Mouse (Mus musculus) liver, embryonic 14.5 days (tissue): ENCODE measurements around the gene Trpm5. TPM values are rescaled to one million over a fixed set of nuclear protein-coding genes. Genes with fewer than 3 reads are reported as not detected.

Source experiments
- ATAC-seq: fragments of 200-750 bp; cut with Nextera tagmentation; 2 replicates; pipeline ENCODE4 v1.8.0; 2017; ENCODE audit warnings: moderate number of reproducible peaks, mild to moderate bottlenecking, moderate library complexity; ENCODE audit not compliant: insufficient read depth
- DNase-seq, 3 experiments: peaks; one replicate each; pipeline ENCODE4 v3.0.0-alpha.2; 2012 to 2013; ENCODE audit warnings: low read depth in 3 of 3, low spot score in 3 of 3
- H3K27ac ChIP-seq: fragments of 300-500 bp; sonication (generic); 2 replicates; pipeline ENCODE4 v1.5.1; 2014; ENCODE audit warnings: moderate library complexity, mild to moderate bottlenecking, control low read depth, inconsistent platforms
- H3K27me3 ChIP-seq: fragments of 300-500 bp; sonication (generic); 2 replicates; pipeline ENCODE4 v1.6.1; 2014; ENCODE audit warnings: mild to moderate bottlenecking, low read length, moderate library complexity; ENCODE audit not compliant: control insufficient read depth, insufficient read depth
- H3K36me3 ChIP-seq: fragments of 300-500 bp; sonication (generic); replicated peaks from 2 replicates; pipeline ENCODE4 v1.6.1; 2014; ENCODE audit warnings: low read depth; ENCODE audit not compliant: control insufficient read depth, insufficient read depth
- H3K4me1 ChIP-seq, 2 experiments: fragments of 200-500 bp in 1 of 2; fragments of 300-500 bp in 1 of 2; sonication (generic) in 1 of 2; replicated peaks; 2 replicates each; pipeline ENCODE4 v1.6.1; 2012 to 2014; ENCODE audit warnings: antibody characterized with exemption in 1 of 2, inconsistent platforms in 1 of 2, low read length in 1 of 2; ENCODE audit not compliant: control insufficient read depth in 2 of 2, insufficient read depth in 2 of 2
- H3K4me2 ChIP-seq: fragments of 300-500 bp; sonication (generic); 2 replicates; pipeline ENCODE4 v1.6.1; 2014; ENCODE audit warnings: low read depth, mild to moderate bottlenecking, control low read depth, moderate library complexity
- H3K4me3 ChIP-seq, 2 experiments: fragments of 200-500 bp in 1 of 2; fragments of 300-500 bp in 1 of 2; sonication (generic) in 1 of 2; 2 replicates each; pipeline ENCODE4 v1.5.1; 2012 to 2014; ENCODE audit warnings: low read depth in 2 of 2, low read length in 2 of 2, mild to moderate bottlenecking in 2 of 2, control low read depth in 1 of 2, inconsistent platforms in 1 of 2, moderate library complexity in 1 of 2; ENCODE audit not compliant: insufficient read depth in 1 of 2
- H3K9ac ChIP-seq: fragments of 300-500 bp; sonication (generic); replicated peaks from 2 replicates; pipeline ENCODE4 v1.6.1; 2014; ENCODE audit warnings: mild to moderate bottlenecking, control low read depth, moderate library complexity
- H3K9me3 ChIP-seq: fragments of 300-500 bp; sonication (generic); 2 replicates; pipeline ENCODE4 v1.6.1; 2016; ENCODE audit warnings: low read length, mixed read lengths; ENCODE audit not compliant: control insufficient read depth
- CTCF ChIP-seq: IDR thresholded peaks from 2 replicates; pipeline ENCODE4 v1.5.1; 2016; ENCODE audit warnings: antibody characterized with exemption, low read depth, control low read depth
- EP300 ChIP-seq: IDR thresholded peaks from 2 replicates; pipeline ENCODE4 v1.6.1; 2016; ENCODE audit warnings: antibody characterized with exemption, low read depth
- WGBS: fragments of 180-500 bp; shearing (Covaris S2); extraction: QIAGEN DNeasy Blood & Tissue Kit; methylation state at CpG from one replicate; pipeline ENCODE4 v1.1.7; 2014; ENCODE audit not compliant: insufficient replicate concordance; 5-methylcytosine and 5-hydroxymethylcytosine counted together
- polyA plus RNA-seq, 2 experiments: library from polyadenylated mRNA; depleted of rRNA in 1 of 2; stranded (reverse) in 1 of 2; unstranded in 1 of 2; fragments of >200 nt; fragmentation: Nextera tagmentation in 1 of 2; extraction: Ambion mirVana in 1 of 2; gene quantifications; 2 replicates each; pipeline versions ENCODE4 v1.2.1 to v1.2.3; 2012 to 2014

Trpm5 gene
- polyA plus RNA-seq, 2 experiments, result 0.34 to 0.54 TPM

DNA sequence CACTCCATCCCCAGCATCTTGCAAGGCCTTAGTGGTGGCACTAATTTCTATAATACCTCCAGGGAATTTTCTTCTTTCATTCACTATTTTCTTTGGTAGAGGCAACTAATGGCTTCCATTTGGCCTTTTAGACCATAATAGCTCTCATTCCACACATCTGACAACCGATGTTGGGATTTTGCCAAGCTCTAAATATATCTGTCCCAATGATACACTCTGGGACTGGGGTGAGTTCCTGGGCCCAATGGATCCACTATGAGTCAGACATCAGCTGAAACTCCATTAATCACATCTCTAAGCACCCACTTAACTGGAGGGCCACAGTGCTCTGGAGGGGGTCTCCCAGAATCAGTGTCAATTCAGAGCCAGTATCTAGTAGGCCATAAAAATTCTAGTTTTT is 62.6 kb downstream of the Trpm5 start:
- no peak overlapping the region for H3K27ac ChIP-seq
- WGBS, result 73% methylated on average over 1 of the region's 1 CpGs
- no peaks in the 10 kb centered on the region for H3K9me3 ChIP-seq
- TF ChIP-seq EP300 (no peak), CTCF (no peak)
- ATAC-seq (no peak), DNase-seq (no peak)
- no peaks in the 10 kb centered on the region for H3K4me1 ChIP-seq
- no peaks in the 10 kb centered on the region for H3K27me3 ChIP-seq
- H3K9ac ChIP-seq, result no peak overlapping the region
- no peak overlapping the region for H3K4me3 ChIP-seq
- no peak overlapping the region for H3K4me2 ChIP-seq
- no peaks in the 10 kb centered on the region for H3K36me3 ChIP-seq

DNA sequence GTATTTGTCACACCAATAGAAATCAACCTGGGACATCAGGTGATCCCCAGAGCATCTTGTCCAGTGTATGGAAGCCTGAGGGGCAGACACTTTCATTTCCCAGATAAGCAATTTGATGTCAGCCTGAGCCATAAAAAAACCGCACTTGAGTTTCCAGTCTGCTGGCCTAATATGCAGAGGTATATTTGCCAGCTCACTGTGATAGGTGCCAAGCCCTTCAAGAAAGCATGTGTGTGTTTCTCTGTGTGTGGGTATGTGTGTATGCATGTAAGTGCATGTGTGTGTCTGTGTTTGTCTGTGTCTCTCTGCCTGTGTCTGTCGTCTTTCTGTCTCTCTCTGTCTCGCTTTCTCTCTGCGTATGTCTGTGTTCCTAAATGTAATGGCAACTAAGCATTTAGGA is 67.2 kb downstream of the Trpm5 start:
- Histone ChIP-seq H3K9me3 (no peaks in the 10 kb centered on the region), H3K4me1 (no peaks in the 10 kb centered on the region), H3K4me2 (no peak overlapping the region), H3K27ac (no peak overlapping the region), H3K36me3 (no peaks in the 10 kb centered on the region), H3K27me3 (no peaks in the 10 kb centered on the region), H3K9ac (no peak overlapping the region), H3K4me3 (no peak overlapping the region)
- 87% methylated on average over 4 of the region's 4 CpGs for WGBS
- no peak for TF ChIP-seq CTCF
- TF ChIP-seq EP300, result no peak
- ATAC-seq (no peak), DNase-seq (no peak)

DNA sequence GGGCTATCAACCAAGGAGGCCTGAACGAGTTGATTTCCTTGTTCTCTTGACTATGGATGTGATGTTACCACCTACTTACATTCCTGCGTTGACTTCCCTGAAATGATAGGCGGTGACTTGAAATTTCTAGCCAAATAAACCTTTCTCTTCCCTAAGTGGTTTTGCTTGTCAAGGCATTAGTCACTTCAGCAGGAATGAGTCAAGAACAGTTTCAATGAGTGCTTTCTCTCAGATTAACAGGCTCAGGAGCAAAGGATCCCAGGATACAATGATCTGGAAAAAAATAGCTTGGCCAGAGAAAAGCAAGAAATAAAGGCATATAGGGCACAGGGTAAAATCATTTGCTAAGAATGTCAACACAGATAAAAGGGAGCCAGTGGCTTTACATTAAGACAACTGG is 68.9 kb downstream of the Trpm5 start:
- 66% methylated on average over 3 of the region's 3 CpGs for WGBS
- TF ChIP-seq CTCF (no peak), EP300 (no peak)
- Histone ChIP-seq H3K4me1 (no peaks in the 10 kb centered on the region; a peak in 1 of 4 replicates), H3K9me3 (no peaks in the 10 kb centered on the region), H3K36me3 (no peaks in the 10 kb centered on the region), H3K27me3 (no peaks in the 10 kb centered on the region), H3K27ac (no peak overlapping the region), H3K9ac (no peak overlapping the region), H3K4me3 (no peak overlapping the region), H3K4me2 (no peak overlapping the region)
- ATAC-seq, result no peak
- DNase-seq, result no peak

DNA sequence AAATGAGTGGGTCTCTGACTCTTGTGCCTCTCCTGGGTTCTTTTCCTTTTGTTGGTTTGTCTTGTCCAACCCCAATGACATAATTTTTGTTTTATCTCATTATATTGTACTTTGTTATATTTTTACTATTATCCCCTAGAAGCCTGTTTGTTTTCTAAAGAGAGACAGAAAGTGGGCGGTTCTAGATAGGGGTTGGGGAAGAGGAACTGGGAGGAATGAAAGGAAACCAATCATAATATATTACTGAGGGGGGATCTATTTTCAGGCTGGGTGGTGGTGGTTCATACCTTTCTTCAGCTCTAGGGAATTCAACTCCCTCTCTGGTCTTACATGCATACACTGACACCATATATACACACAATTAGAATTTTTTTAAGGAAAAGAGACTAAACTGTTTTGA is 70.1 kb downstream of the Trpm5 start:
- H3K4me1 ChIP-seq, result no peaks in the 10 kb centered on the region; a peak in 1 of 4 replicates
- H3K27me3 ChIP-seq, result no peaks in the 10 kb centered on the region
- H3K9me3 ChIP-seq, result no peaks in the 10 kb centered on the region
- DNase-seq (no peak), ATAC-seq (no peak)
- no peak overlapping the region for H3K27ac ChIP-seq
- no peak overlapping the region for H3K9ac ChIP-seq
- no peak overlapping the region for H3K4me2 ChIP-seq
- no peaks in the 10 kb centered on the region for H3K36me3 ChIP-seq
- WGBS, result 44% methylated on average over 1 of the region's 1 CpGs
- H3K4me3 ChIP-seq, result no peak overlapping the region
- TF ChIP-seq CTCF (no peak), EP300 (no peak)

DNA sequence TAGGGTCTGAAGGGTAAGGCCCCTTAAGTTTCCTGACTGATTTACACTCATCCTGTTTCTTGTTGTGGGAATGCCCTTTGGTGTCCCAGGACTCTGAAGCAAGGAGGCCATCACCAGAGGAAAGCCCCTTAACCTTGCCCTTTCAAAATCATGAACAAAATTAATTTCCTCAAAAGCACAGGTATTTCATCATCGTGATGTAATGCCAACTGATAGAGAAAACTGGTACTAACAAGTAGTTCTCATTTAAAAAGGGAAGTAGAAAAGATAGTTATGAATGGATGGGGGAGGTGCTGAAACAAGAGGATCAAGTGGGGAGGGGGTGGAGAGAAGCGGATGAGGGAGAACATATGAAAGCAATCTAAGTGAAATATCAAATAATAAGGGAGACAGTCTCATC is 70.9 kb downstream of the Trpm5 start:
- Histone ChIP-seq H3K9ac (no peak overlapping the region), H3K27me3 (no peaks in the 10 kb centered on the region), H3K4me2 (no peak overlapping the region), H3K9me3 (no peaks in the 10 kb centered on the region), H3K4me1 (no peaks in the 10 kb centered on the region; a peak in 1 of 4 replicates), H3K36me3 (no peaks in the 10 kb centered on the region), H3K4me3 (no peak overlapping the region), H3K27ac (no peak overlapping the region)
- 54% methylated on average over 2 of the region's 2 CpGs for WGBS
- TF ChIP-seq CTCF (no peak), EP300 (no peak)
- no peak for DNase-seq
- ATAC-seq, result no peak
